Mouse (Mus musculus): ENCODE data around the gene Olfr31. TPM values are rescaled to one million over a fixed set of nuclear protein-coding genes. Genes with fewer than 3 reads are reported as not detected.
A peak's percentile ranks its signal among the peaks of the same experiment; 100 is the strongest.

Gene Olfr31
- total RNA-seq (2012; rRNA removed), result 0.13 and 0.85 TPM in 2 replicates

DNA sequence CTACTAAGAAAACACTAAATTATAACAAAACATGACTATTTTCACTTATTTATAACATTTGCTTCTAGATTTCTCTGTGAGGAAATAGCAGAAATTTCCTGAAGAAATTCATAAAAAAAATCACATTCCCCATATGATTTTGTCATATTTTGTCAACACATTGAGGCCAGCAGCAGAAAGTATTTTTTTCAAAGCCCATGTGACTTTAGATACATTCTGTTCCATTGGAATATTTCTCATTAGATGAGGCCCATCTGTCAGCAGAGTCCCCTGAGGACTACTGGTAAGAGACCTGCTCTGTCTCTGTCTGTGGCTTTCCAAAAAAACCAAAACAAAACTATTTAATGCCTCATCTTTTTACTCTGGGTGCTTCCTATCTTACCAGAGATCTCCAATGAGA lies at the start of gene Olfr31:
Olfr31 (plus strand) TSS at position 301 of the 400 bp plus-strand sequence.
- TF ChIP-seq MAFK (IDR thresholded peaks at IDR 0.05; ENCODE audit: insufficient read depth, low read depth, low read length) (no peak), ZNF384 (IDR thresholded peaks at IDR 0.05; ENCODE audit: low read depth, low read length) (no peak), ZC3H11A (IDR thresholded peaks at IDR 0.05; ENCODE audit: borderline replicate concordance, low read depth, low read length) (no peak), HCFC1 (IDR thresholded peaks at IDR 0.05; ENCODE audit: borderline replicate concordance, insufficient read depth, low read length) (no peak), CHD2 (IDR thresholded peaks at IDR 0.05; ENCODE audit: low read depth, low read length) (no peak)
- Histone ChIP-seq H3K9me3 (ENCODE audit: control insufficient read depth, insufficient read depth, low read depth, low read length) (no peaks in the 10 kb centered on the region), H3K4me1 (ENCODE audit: control insufficient read depth in 2 of 2, insufficient read depth in 2 of 2, low read length in 2 of 2, poor library complexity in 1 of 2) (no peaks in the 10 kb centered on the region), H3K4me3 (ENCODE audit: insufficient read depth in 1 of 2, low read depth in 1 of 2, low read length in 2 of 2, poor library complexity in 1 of 2, severe bottlenecking in 1 of 2) (no peak within 1 kb of the TSS), H3K36me3 (ENCODE audit: control insufficient read depth, insufficient read depth, low read length, poor library complexity, severe bottlenecking) (no peaks in the 10 kb centered on the region), H3K27ac (ENCODE audit: insufficient read depth, low read depth, low read length, poor library complexity, severe bottlenecking) (no peak within 1 kb of the TSS), H3K9ac (ENCODE audit: insufficient read depth, low read depth, low read length, poor library complexity, severe bottlenecking) (no peak within 1 kb of the TSS)
- no peak for DNase-seq (ENCODE audit: low read depth, low spot score)
- in situ Hi-C loops (cut with MboI; ENCODE audit: low sequenced_read_pairs in 2 of 2, unreplicated experiment in 2 of 2), result no loop called here

DNA sequence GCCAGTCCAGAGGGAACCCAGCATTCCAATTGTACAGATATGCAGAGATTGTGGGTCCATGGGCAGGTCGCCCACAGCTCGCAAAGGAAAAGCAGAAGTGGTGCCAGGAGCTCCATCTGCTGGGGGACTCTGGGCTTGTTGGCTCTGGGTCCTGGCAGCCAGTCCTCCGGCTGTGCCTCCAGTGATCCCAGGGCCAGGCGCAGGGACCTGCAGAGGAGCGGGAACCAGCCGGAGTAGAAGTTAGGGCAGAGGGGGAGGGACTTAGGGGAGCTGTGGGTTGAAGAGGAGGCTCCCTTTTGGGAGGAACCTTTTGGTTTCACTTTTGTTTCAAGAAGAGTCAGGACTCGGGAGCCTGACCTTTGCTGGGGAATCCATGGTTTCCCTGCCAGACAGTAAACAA lies 28.2 kb upstream of the Olfr31 start:
- TF ChIP-seq MAFK (IDR thresholded peaks at IDR 0.05; ENCODE audit: insufficient read depth, low read depth, low read length) (no peak), HCFC1 (IDR thresholded peaks at IDR 0.05; ENCODE audit: borderline replicate concordance, insufficient read depth, low read length) (no peak), ZNF384 (IDR thresholded peaks at IDR 0.05; ENCODE audit: low read depth, low read length) (no peak), CHD2 (IDR thresholded peaks at IDR 0.05; ENCODE audit: low read depth, low read length) (no peak), ZC3H11A (IDR thresholded peaks at IDR 0.05; ENCODE audit: borderline replicate concordance, low read depth, low read length) (no peak)
- Histone ChIP-seq H3K27ac (ENCODE audit: insufficient read depth, low read depth, low read length, poor library complexity, severe bottlenecking) (no peak overlapping the region), H3K9ac (ENCODE audit: insufficient read depth, low read depth, low read length, poor library complexity, severe bottlenecking) (no peak overlapping the region), H3K4me3 (ENCODE audit: insufficient read depth in 1 of 2, low read depth in 1 of 2, low read length in 2 of 2, poor library complexity in 1 of 2, severe bottlenecking in 1 of 2) (no peak overlapping the region), H3K4me1 (ENCODE audit: control insufficient read depth in 2 of 2, insufficient read depth in 2 of 2, low read length in 2 of 2, poor library complexity in 1 of 2) (no peaks in the 10 kb centered on the region), H3K36me3 (ENCODE audit: control insufficient read depth, insufficient read depth, low read length, poor library complexity, severe bottlenecking) (no peaks in the 10 kb centered on the region), H3K9me3 (ENCODE audit: control insufficient read depth, insufficient read depth, low read depth, low read length) (no peaks in the 10 kb centered on the region)
- in situ Hi-C loops (cut with MboI; ENCODE audit: low sequenced_read_pairs in 2 of 2, unreplicated experiment in 2 of 2), result no loop called here
- DNase-seq (ENCODE audit: low read depth, low spot score), result peak; percentile 17

DNA sequence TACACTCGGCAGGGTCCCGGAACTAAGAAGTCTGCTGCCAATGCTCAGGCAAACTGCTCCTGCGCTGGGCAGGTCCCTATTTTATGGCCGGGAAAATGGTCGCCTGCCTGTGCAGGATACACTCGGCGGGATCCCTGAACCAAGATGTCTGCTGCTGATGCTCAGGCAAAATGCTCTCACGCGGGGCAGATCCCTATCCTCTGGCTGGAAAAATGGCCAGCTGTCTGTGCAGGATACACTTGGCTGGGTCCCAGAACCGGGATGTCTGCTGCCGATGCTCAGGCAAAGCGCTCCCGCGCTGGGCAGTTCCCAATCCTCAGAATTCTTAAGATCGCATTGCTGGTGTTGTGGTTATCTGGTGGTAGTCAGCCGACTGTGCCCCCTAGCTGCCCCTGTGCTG lies 13.7 kb upstream of the Olfr31 start:
- Histone ChIP-seq H3K9ac (ENCODE audit: insufficient read depth, low read depth, low read length, poor library complexity, severe bottlenecking) (peak overlapping the region; percentile 78), H3K27ac (ENCODE audit: insufficient read depth, low read depth, low read length, poor library complexity, severe bottlenecking) (0 out of 2 replicates have a peak overlapping the region, but pooled peaks have one; percentile 3), H3K9me3 (ENCODE audit: control insufficient read depth, insufficient read depth, low read depth, low read length) (no peaks in the 10 kb centered on the region), H3K4me1 (ENCODE audit: control insufficient read depth in 2 of 2, insufficient read depth in 2 of 2, low read length in 2 of 2, poor library complexity in 1 of 2) (no peaks in the 10 kb centered on the region), H3K36me3 (ENCODE audit: control insufficient read depth, insufficient read depth, low read length, poor library complexity, severe bottlenecking) (no peaks in the 10 kb centered on the region), H3K4me3 (ENCODE audit: insufficient read depth in 1 of 2, low read depth in 1 of 2, low read length in 2 of 2, poor library complexity in 1 of 2, severe bottlenecking in 1 of 2) (peak overlapping the region; percentile 62 to 73)
- DNase-seq (ENCODE audit: low read depth, low spot score), result peak; percentile 19
- no peak for TF ChIP-seq ZC3H11A (IDR thresholded peaks at IDR 0.05; ENCODE audit: borderline replicate concordance, low read depth, low read length)
- TF ChIP-seq CHD2 (IDR thresholded peaks at IDR 0.05; ENCODE audit: low read depth, low read length), result no peak
- no peak for TF ChIP-seq MAFK (IDR thresholded peaks at IDR 0.05; ENCODE audit: insufficient read depth, low read depth, low read length)
- TF ChIP-seq HCFC1 (IDR thresholded peaks at IDR 0.05; ENCODE audit: borderline replicate concordance, insufficient read depth, low read length), result no peak
- in situ Hi-C loops (cut with MboI; ENCODE audit: low sequenced_read_pairs in 2 of 2, unreplicated experiment in 2 of 2), result no loop called here

DNA sequence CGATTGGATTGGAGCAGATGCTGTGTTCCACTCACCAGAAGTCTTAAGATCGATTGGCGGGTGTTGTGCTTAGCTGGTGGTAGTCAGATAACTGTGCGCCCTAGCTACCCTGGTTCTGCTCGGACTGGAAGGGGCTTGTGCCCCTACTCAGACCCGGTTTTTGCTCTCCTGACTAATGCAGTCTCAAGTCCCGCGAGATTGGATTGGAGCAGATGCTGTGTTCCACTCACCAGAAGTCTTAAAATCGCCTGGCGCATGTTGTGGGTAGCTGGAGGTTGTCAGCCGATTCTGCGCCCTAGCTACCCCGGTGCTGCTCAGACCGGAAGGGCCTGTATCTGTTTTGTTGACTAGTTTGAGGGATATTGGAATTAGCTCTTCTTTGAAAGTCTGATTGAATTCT lies 13.2 kb upstream of the Olfr31 start:
- in situ Hi-C loops (cut with MboI; ENCODE audit: low sequenced_read_pairs in 2 of 2, unreplicated experiment in 2 of 2), result no loop called here
- 0 out of 2 replicates have a peak overlapping the region, but pooled peaks have one; percentile 3 for H3K27ac ChIP-seq (ENCODE audit: insufficient read depth, low read depth, low read length, poor library complexity, severe bottlenecking)
- H3K4me3 ChIP-seq (ENCODE audit: insufficient read depth in 1 of 2, low read depth in 1 of 2, low read length in 2 of 2, poor library complexity in 1 of 2, severe bottlenecking in 1 of 2), result peak overlapping the region; percentile 62 to 73
- H3K4me1 ChIP-seq (ENCODE audit: control insufficient read depth in 2 of 2, insufficient read depth in 2 of 2, low read length in 2 of 2, poor library complexity in 1 of 2), result no peaks in the 10 kb centered on the region
- peak overlapping the region; percentile 78; the same call in 1 of the 2 replicates for H3K9ac ChIP-seq (ENCODE audit: insufficient read depth, low read depth, low read length, poor library complexity, severe bottlenecking)
- no peaks in the 10 kb centered on the region for H3K9me3 ChIP-seq (ENCODE audit: control insufficient read depth, insufficient read depth, low read depth, low read length)
- no peaks in the 10 kb centered on the region for H3K36me3 ChIP-seq (ENCODE audit: control insufficient read depth, insufficient read depth, low read length, poor library complexity, severe bottlenecking)
- peak; percentile 34 for DNase-seq (ENCODE audit: low read depth, low spot score)
- peak; percentile 90 for TF ChIP-seq CHD2 (IDR thresholded peaks at IDR 0.05; ENCODE audit: low read depth, low read length)
- no peak for TF ChIP-seq HCFC1 (IDR thresholded peaks at IDR 0.05; ENCODE audit: borderline replicate concordance, insufficient read depth, low read length)
- no peak for TF ChIP-seq MAFK (IDR thresholded peaks at IDR 0.05; ENCODE audit: insufficient read depth, low read depth, low read length)
- no peak for TF ChIP-seq ZC3H11A (IDR thresholded peaks at IDR 0.05; ENCODE audit: borderline replicate concordance, low read depth, low read length)
- TF ChIP-seq ZNF384 (IDR thresholded peaks at IDR 0.05; ENCODE audit: low read depth, low read length), result no peak
